Mouse (Mus musculus) liver, adult 2 months (tissue): ENCODE measurements around the gene Crebl2.

ENCODE experiments used
- CTCF ChIP-seq: fragments of 200-500 bp; IDR thresholded peaks from 2 replicates; pipeline ENCODE4 v1.5.1; 2011; ENCODE audit warnings: low read depth, low read length, control low read depth
- POLR2A ChIP-seq: fragments of 200-500 bp; IDR thresholded peaks from 2 replicates; pipeline ENCODE4 v1.6.1; 2011; ENCODE audit warnings: low read length, control low read depth; ENCODE audit not compliant: insufficient read depth; ENCODE audit errors: extremely low read depth

- no peak for TF ChIP-seq POLR2A
- no peak for TF ChIP-seq CTCF
Measured at GRCm38 (mm10) chr6:134888563-134889017, 58.6 kb downstream of the Crebl2 start.
